Mouse (Mus musculus) kidney, adult 9 months (tissue): ENCODE results near the gene Ccdc159.
A peak's percentile ranks its signal among the peaks of the same experiment; 100 is the strongest.

ENCODE experiments used
- DNase-seq: peaks from one replicate; pipeline ENCODE4 v3.0.0; 2022

The Ccdc159 gene

DNA sequence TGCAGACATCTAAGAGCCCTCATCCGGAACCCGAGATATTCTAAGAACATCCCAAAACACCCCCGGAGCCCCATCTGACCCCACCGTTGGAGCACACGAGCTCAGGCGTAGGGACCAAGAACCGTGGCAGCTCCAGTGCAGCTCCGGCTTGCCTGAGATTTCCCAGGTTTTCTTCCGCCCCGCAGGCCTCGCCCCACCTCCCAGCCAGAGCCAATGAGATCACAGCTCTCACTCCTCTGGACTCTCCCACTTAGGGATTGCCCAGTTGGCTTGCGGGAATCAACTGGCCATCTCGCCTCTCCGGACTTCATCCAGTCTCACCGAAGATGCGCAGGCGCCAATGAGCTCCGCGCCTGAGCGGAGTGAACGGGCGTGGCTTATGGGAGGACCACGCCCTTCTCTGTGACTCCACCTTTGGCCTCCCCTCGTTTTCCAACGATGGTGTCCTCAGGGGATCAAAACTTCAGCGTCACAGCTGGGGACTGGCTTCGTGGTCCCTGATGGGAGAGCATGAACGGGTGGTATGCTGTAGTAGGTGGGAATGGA, at the start of gene Ccdc159, which contains the start of gene Tmem205:
Gene Ccdc159, plus strand, starts transcription at position 264 of the 546 bp plus-strand sequence.
Gene Tmem205, minus strand, starts transcription at position 349 of the 546 bp plus-strand sequence.
- DNase-seq: peak; percentile 98

DNA sequence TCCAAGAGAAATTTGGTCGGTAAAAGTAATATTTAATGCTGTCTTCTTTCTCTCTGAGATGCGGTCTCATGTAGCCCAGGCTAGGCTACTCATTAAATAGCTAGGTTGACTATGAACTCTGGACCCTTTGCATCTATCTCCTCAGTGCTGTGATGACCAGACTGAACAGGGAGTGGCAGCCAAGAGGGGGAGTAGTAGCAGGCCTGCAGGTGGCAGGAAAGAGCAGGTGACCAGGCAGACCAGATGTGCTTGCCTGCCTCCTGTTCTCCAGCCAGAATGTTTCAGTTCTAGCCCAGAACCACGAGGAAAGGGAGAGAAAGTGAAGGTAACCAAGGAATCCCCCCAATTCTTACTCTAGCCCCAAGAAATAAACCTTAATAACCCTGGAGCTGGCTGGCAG, 38.0 kb upstream of the Ccdc159 start:
- no peak for DNase-seq

- peak; percentile 85 for DNase-seq
Measured at GRCm38 (mm10) chr9:21901223-21901820, 25.9 kb upstream of the Ccdc159 start.

DNA sequence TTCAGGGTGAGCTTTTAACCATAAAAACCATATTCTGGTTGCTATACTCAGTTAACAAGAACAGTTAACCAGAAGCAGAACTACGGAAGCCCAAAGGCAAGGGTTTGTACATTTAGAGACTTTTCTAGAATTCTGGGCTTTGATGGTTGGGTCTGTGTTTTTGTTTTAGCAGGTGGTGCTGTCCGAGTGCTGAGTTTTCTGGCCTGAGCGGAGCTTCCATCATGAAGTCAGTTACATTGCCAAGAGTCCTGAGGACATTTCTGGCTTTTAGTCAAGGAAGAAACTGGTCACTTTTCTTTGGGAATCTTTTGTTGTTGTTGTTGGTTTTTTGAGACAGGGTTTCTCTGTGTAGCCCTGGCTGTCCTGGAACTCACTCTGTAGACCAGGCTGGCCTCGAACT, 23.2 kb upstream of the Ccdc159 start:
- DNase-seq: no peak

GRCm38 (mm10) chr9:21908216-21908615, 19.1 kb upstream of the Ccdc159 start:
- DNase-seq: no peak

- DNase-seq: no peak
Measured at GRCm38 (mm10) chr9:21909474-21910223, 17.6 kb upstream of the Ccdc159 start.

DNA sequence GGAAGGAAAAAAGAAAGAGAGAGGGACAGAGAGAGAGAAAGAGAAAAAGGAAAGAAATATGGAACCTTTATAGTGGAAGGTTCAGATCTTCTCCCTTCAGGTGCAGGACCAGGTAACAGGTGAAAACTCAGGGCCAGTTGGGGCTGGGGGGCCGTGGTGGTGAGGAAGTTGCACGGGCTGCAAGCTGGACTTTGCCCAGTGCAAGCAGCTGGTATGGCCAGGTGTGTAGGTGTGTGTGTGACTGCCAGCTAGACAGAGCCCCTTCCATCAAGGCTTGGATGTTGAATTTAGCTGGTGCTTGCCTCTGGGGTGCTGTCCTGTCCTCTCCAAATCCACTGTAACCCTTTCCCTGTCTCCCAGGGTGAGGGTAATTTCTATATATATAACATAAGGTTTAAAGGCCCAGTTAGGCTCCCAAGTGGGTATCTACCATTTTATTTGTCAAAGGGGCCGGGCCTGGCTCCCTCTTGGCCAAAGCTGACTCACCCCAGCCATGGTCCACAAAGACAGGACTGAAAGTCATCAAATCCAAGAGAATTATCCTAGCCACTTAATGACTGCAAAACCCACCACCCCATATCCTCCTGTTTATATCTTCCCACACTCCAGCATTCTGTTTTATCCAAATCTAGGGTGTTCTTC, 10.3 kb upstream of the Ccdc159 start:
- DNase-seq: no peak

DNA sequence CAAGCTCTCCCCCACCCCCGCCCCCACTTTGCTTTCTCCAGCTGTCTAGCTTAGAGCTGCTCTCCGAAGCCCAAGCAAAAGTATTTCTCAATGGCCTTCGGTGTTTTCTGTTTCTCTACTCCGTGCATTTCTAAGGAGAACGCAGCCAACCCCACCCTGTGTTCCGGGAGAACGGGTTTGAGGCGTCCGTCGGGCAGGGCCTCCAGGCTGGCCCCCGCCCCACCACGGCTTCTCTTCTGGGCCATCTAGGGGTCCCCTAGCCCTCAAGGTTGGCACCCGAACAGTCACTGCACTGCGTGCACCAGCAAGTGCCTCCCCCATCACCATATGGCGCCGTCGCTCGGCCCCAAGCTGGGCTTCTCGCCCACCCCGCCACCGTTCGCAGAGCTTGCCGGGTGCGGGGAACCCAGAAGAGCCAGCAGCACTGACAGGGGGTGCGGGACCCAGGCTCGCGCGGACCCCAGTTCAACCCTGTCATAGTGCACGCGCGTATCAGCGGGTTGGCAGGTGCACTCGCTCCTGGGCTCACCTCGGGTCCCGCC, 9.7 kb upstream of the Ccdc159 start:
- DNase-seq: no peak

DNA sequence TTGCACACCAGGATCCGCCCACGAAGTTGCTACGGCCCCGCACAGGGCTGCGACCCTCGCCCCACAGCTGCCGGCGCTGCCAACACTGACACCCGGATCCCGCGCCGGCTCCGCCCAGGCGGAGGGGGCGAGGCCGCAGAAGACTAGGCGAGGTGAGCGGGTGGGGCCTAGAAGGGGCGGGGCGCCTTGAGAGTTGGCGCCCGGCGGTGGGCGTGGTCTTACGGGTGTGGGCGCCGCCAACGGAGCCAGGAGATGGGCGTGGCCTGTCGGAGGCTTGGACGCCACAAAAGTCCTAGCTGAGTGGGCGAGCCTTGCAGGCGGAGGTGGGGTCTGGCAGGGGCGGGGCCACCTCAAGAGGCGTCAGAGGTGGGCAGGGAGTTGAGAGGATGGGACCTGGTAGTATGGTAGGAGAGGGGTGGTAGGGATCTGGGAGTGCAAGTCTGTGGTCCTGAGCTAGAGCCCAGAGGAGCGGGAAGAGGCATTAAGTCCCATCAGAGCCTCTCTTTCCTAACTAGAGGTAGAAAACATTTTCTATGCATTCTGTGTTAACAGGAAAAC, 9.2 kb upstream of the Ccdc159 start, which contains the start of gene Rab3d:
Gene Rab3d, minus strand, starts transcription at position 158 of the 558 bp plus-strand sequence.
- DNase-seq: peak; percentile 98

- DNase-seq: no peak
Measured at GRCm38 (mm10) chr9:21918692-21919384, 8.4 kb upstream of the Ccdc159 start.

DNA sequence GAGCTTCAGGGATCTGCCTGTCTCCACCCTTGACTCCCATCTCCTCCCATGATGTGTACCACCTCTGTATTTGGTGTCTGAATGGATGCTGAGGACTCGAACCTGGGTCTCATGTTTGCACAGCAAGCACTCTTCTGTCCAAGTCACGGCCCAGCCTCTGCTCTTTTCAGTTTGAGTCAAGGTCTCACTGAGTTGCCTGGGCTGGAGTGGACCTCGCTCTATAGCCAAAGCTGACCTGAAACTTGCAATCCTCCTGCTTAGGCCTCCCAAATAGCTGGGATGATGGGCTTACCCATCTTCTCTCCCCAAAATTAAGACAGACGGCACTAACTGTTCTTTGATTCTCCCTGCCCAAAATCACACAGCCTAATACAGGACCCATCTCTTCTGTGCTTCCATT, 4.2 kb upstream of the Ccdc159 start:
- no peak for DNase-seq

DNA sequence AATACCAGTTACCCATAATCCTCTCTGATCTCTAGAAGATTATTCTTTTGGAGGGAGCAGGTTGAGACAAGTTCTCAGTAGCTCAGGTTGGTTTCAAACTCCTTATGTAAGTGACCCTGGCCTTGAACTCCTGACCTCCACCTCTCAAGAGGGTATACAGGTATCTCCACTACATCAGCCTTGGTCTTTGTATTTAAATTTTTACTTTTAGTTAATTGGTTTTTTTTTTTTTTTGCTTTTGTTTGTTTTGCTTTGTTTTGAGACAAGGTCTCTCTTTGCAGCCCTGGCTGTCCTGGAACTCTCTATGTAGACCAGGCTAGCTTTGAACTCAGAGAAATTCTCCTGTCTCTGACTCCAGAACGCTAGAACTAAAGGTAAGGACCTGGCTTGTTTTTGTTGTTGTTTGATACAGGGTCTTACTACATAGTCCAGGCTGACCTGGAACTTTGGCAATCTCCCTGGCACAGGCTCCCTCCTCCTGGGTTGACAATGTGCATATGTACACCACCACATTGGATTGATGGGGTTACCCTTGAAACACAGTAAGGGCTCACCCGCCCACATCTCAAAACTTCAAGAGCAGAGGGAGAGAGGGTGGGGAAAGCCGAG, 3.7 kb upstream of the Ccdc159 start:
- DNase-seq: no peak

- DNase-seq: peak; percentile 93
Measured at GRCm38 (mm10) chr9:21924099-21924493, 3.2 kb upstream of the Ccdc159 start.

GRCm38 (mm10) chr9:21925034-21925433, 2.2 kb upstream of the Ccdc159 start:
- DNase-seq: no peak

DNA sequence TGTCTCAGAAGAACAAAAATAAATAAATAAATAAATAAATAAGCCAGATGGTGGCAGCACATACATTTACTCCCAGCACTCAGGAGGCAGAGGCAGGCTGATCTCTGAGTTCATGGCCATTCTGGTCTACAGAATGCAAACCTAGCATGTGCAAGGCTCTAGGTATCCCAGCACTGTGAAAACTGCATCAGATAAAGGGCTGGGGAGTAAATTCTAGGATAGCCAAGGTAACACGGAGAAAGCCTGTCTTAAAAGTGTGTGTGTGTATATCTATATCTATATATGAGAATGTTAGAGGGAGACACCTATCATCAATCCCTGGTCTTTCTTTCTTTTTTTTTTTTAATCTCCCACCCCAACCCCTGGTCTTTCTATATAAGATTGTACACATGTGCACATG, 1.8 kb upstream of the Ccdc159 start:
- DNase-seq: no peak

GRCm38 (mm10) chr9:21926155-21926554, 1.1 kb upstream of the Ccdc159 start:
- peak; percentile 71 for DNase-seq

DNA sequence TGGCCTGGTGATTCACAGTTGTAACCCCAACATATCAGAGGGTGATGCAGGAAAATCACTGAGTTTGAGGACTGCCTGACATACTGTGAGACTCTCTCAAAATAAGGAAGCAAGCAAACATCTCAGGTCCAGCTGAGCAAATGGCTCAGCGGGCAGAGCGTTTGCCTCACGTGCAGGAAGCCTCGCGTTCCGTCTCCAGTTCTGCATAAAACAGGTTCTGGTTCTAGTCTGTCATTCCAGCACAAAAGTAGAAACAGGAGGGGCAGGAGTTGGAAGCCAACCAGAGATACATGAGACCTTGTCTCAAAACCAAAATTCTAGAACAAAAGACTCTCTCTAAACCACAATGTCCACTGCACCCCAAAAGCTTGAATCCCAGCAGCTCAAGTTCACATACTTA, 487 bp upstream of the Ccdc159 start:
- DNase-seq: no peak

DNA sequence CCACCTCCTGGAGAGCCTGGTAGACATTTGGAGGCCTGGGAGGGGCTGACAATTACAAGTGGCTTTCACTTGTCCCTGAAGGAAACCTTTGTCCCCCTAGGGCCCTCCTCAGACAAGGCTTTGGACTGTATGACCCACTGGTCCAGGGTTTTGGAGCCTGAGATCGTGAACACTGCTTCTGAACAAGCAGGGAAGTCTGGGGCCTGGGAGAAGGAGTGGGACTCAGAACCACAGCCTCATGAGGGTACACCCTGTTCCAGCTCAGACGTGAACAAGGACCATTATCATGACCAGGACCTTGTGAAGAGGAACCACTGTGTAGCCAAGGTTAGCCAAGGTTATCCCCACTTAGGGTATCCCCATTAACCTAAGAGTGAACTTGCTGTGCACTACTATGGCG, 1.9 kb downstream of the Ccdc159 start:
- DNase-seq: no peak

DNA sequence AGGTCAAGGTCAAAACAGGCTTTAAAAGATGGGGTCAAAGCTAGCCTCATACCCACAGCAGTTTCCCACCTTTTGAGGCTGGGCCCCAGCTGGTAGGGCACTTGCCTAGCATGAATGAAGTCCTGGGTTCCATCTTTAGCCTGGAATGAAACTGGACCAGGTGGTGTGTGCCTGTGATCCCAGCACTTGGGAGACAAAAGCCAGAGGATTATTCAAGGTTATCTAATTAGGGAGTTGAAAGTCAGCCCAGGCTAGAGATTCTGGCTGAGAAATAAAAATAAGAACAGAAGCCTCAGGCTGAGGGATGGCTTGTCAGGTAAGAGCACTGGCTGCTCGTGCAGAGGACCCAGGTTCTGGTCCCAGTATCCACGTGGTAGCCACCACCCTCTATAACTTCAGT, 4.7 kb downstream of the Ccdc159 start:
- DNase-seq: no peak

- DNase-seq: no peak
Measured at GRCm38 (mm10) chr9:21932445-21933137, 5.3 kb downstream of the Ccdc159 start.

DNA sequence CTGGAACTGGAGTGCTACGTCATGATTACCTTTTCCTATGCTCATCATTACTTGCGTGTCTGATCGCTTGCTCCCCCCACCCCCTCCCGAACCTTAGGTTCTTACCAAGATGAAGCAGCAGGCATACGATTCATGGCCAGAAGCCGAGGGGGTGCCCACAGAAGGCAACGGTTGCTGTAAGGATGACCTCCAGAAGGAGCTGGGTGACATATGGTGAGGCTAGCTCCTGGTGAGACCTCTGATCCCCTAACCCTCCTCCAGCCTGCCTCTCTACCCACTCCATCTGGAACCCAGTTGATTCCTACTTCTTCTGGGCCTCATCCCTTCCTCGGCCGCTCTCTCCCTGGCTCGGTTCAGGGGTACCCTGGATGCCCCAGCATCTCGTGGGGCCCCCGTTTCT, 6.8 kb downstream of the Ccdc159 start:
- DNase-seq: no peak
